Mouse (Mus musculus): ENCODE results near the gene Tnpo3. TPM values are rescaled to one million over a fixed set of nuclear protein-coding genes. Genes with fewer than 3 reads are reported as not detected.
"Not testable (repeated sequence)": the region's sequence is repeated elsewhere in the genome, so short reads cannot be mapped to it uniquely, and the experiment has no call there.

Tnpo3 gene
- polyA plus RNA-seq, 1 experiment, result 33.2 TPM

- Histone ChIP-seq H3K4me3 (ENCODE audit: insufficient read depth, low read depth, low read length) (no peak overlapping the region), H3K4me1 (ENCODE audit: control insufficient read depth, insufficient read depth, insufficient read length, low read length) (no peaks in the 10 kb centered on the region), H3K27ac (replicated peaks; ENCODE audit: low read depth, low read length) (no peak overlapping the region)
These were observed 22.3 kb upstream of the Tnpo3 start for GRCm38 (mm10) chr6:29631751-29632551.

- Histone ChIP-seq H3K4me1 (ENCODE audit: control insufficient read depth, insufficient read depth, insufficient read length, low read length) (no peaks in the 10 kb centered on the region), H3K27ac (replicated peaks; ENCODE audit: low read depth, low read length) (no peak overlapping the region), H3K4me3 (ENCODE audit: insufficient read depth, low read depth, low read length) (no peak overlapping the region)
These were observed 20.5 kb upstream of the Tnpo3 start for GRCm38 (mm10) chr6:29630216-29630615.

GRCm38 (mm10) chr6:29627756-29628155, 18.1 kb upstream of the Tnpo3 start:
- Histone ChIP-seq H3K27ac (replicated peaks; ENCODE audit: low read depth, low read length) (no peak overlapping the region), H3K4me3 (ENCODE audit: insufficient read depth, low read depth, low read length) (no peak overlapping the region), H3K4me1 (ENCODE audit: control insufficient read depth, insufficient read depth, insufficient read length, low read length) (no peaks in the 10 kb centered on the region)

- H3K27ac ChIP-seq (replicated peaks; ENCODE audit: low read depth, low read length), result no peak overlapping the region
These were observed 14.2 kb upstream of the Tnpo3 start for GRCm38 (mm10) chr6:29623857-29624256.

GRCm38 (mm10) chr6:29622273-29622672, 12.6 kb upstream of the Tnpo3 start:
- Histone ChIP-seq H3K4me1 (ENCODE audit: control insufficient read depth, insufficient read depth, insufficient read length, low read length) (no peaks in the 10 kb centered on the region), H3K4me3 (ENCODE audit: insufficient read depth, low read depth, low read length) (no peak overlapping the region), H3K27ac (replicated peaks; ENCODE audit: low read depth, low read length) (no peak overlapping the region)

More at GRCm38 (mm10) chr6:29623857-29624256, 14.2 kb upstream of the Tnpo3 start:
- Histone ChIP-seq H3K4me1 (ENCODE audit: control insufficient read depth, insufficient read depth, insufficient read length, low read length) (no peaks in the 10 kb centered on the region), H3K4me3 (ENCODE audit: insufficient read depth, low read depth, low read length) (no peak overlapping the region)

GRCm38 (mm10) chr6:29620840-29621543, 11.3 kb upstream of the Tnpo3 start:
- Histone ChIP-seq H3K4me1 (ENCODE audit: control insufficient read depth, insufficient read depth, insufficient read length, low read length) (no peaks in the 10 kb centered on the region), H3K27ac (replicated peaks; ENCODE audit: low read depth, low read length) (no peak overlapping the region), H3K4me3 (ENCODE audit: insufficient read depth, low read depth, low read length) (no peak overlapping the region)

GRCm38 (mm10) chr6:29620176-29620575, 10.5 kb upstream of the Tnpo3 start:
- no peak overlapping the region for H3K4me3 ChIP-seq (ENCODE audit: insufficient read depth, low read depth, low read length)
- no peak overlapping the region for H3K27ac ChIP-seq (replicated peaks; ENCODE audit: low read depth, low read length)
- H3K4me1 ChIP-seq (ENCODE audit: control insufficient read depth, insufficient read depth, insufficient read length, low read length), result no peaks in the 10 kb centered on the region

GRCm38 (mm10) chr6:29610020-29610640, 443 bp upstream of the Tnpo3 start:
- peak overlapping the region; percentile 83 for H3K27ac ChIP-seq (replicated peaks; ENCODE audit: low read depth, low read length)

GRCm38 (mm10) chr6:29600188-29600587, 9.5 kb downstream of the Tnpo3 start:
- Histone ChIP-seq H3K27ac (replicated peaks; ENCODE audit: low read depth, low read length) (no peak overlapping the region), H3K4me1 (ENCODE audit: control insufficient read depth, insufficient read depth, insufficient read length, low read length) (no peaks in the 10 kb centered on the region), H3K4me3 (ENCODE audit: insufficient read depth, low read depth, low read length) (no peak overlapping the region)

More at GRCm38 (mm10) chr6:29610020-29610640, 443 bp upstream of the Tnpo3 start:
- H3K4me1 ChIP-seq (ENCODE audit: control insufficient read depth, insufficient read depth, insufficient read length, low read length), result not testable (repeated sequence)
- peak overlapping the region; percentile 74 for H3K4me3 ChIP-seq (ENCODE audit: insufficient read depth, low read depth, low read length)

GRCm38 (mm10) chr6:29595656-29596055, 14.0 kb downstream of the Tnpo3 start:
- Histone ChIP-seq H3K27ac (replicated peaks; ENCODE audit: low read depth, low read length) (no peak overlapping the region), H3K4me1 (ENCODE audit: control insufficient read depth, insufficient read depth, insufficient read length, low read length) (no peaks in the 10 kb centered on the region), H3K4me3 (ENCODE audit: insufficient read depth, low read depth, low read length) (no peak overlapping the region)

GRCm38 (mm10) chr6:29581202-29581601, 28.5 kb downstream of the Tnpo3 start:
- Histone ChIP-seq H3K4me1 (ENCODE audit: control insufficient read depth, insufficient read depth, insufficient read length, low read length) (no peaks in the 10 kb centered on the region), H3K4me3 (ENCODE audit: insufficient read depth, low read depth, low read length) (no peak overlapping the region), H3K27ac (replicated peaks; ENCODE audit: low read depth, low read length) (no peak overlapping the region)

- H3K4me1 ChIP-seq (ENCODE audit: control insufficient read depth, insufficient read depth, insufficient read length, low read length), result no peaks in the 10 kb centered on the region
- no peak overlapping the region for H3K4me3 ChIP-seq (ENCODE audit: insufficient read depth, low read depth, low read length)
- H3K27ac ChIP-seq (replicated peaks; ENCODE audit: low read depth, low read length), result no peak overlapping the region
These were observed 28.9 kb downstream of the Tnpo3 start for GRCm38 (mm10) chr6:29580770-29581169.

- not testable (repeated sequence) for H3K27ac ChIP-seq (replicated peaks; ENCODE audit: low read depth, low read length); H3K4me3 ChIP-seq (ENCODE audit: insufficient read depth, low read depth, low read length); H3K4me1 ChIP-seq (ENCODE audit: control insufficient read depth, insufficient read depth, insufficient read length, low read length)
These were observed 33.3 kb downstream of the Tnpo3 start for GRCm38 (mm10) chr6:29576388-29576787.

- no peaks in the 10 kb centered on the region for H3K4me1 ChIP-seq (ENCODE audit: control insufficient read depth, insufficient read depth, insufficient read length, low read length)
- no peak overlapping the region for H3K4me3 ChIP-seq (ENCODE audit: insufficient read depth, low read depth, low read length)
- H3K27ac ChIP-seq (replicated peaks; ENCODE audit: low read depth, low read length), result no peak overlapping the region
These were observed 52.6 kb downstream of the Tnpo3 start for GRCm38 (mm10) chr6:29557112-29557511.

- H3K4me3 ChIP-seq (ENCODE audit: insufficient read depth, low read depth, low read length), result no peak overlapping the region
- H3K4me1 ChIP-seq (ENCODE audit: control insufficient read depth, insufficient read depth, insufficient read length, low read length), result no peaks in the 10 kb centered on the region
- H3K27ac ChIP-seq (replicated peaks; ENCODE audit: low read depth, low read length), result no peak overlapping the region
These were observed 57.2 kb downstream of the Tnpo3 start for GRCm38 (mm10) chr6:29552526-29552925.

Data from brown adipose tissue, adult 24 weeks (tissue).